Mouse (Mus musculus) adrenal gland, adult 18-20 months (tissue): ENCODE data around the gene Lrrc20. TPM values are rescaled to one million over a fixed set of nuclear protein-coding genes. Genes with fewer than 3 reads are reported as not detected.
A peak's percentile ranks its signal among the peaks of the same experiment; 100 is the strongest.

ENCODE experiments used
- DNase-seq, 2 experiments: peaks; one replicate each; pipeline ENCODE4 v3.0.0; 2021 to 2022; ENCODE audit warnings: low spot score in 2 of 2
- total RNA-seq, 2 experiments: library from RNA; stranded (reverse); gene quantifications; 1 replicate in 1 of 2; 2 replicates in 1 of 2; pipeline ENCODE4 v1.2.3; 2021

The Lrrc20 gene
- total RNA-seq, 2 experiments from 2014 or later, result 7.4 to 15.9 TPM

GRCm38 (mm10) chr10:61468900-61469299 is 6.7 kb upstream of the Lrrc20 start:
- no peak for DNase-seq

- DNase-seq, result no peak
These were observed 2.0 kb upstream of the Lrrc20 start for GRCm38 (mm10) chr10:61473640-61474039.

GRCm38 (mm10) chr10:61474344-61474743 is 1.3 kb upstream of the Lrrc20 start:
- DNase-seq, result no peak

- DNase-seq, result no peak
These were observed 1.0 kb downstream of the Lrrc20 start for GRCm38 (mm10) chr10:61476440-61477165.

- DNase-seq, result no peak
These were observed 3.9 kb downstream of the Lrrc20 start for GRCm38 (mm10) chr10:61479461-61479860.

- DNase-seq, result no peak
These were observed 4.3 kb downstream of the Lrrc20 start for GRCm38 (mm10) chr10:61479927-61480326.

GRCm38 (mm10) chr10:61480488-61480887 is 4.9 kb downstream of the Lrrc20 start:
- DNase-seq, result no peak

- no peak for DNase-seq
These were observed 7.2 kb downstream of the Lrrc20 start for GRCm38 (mm10) chr10:61482771-61483170.

GRCm38 (mm10) chr10:61484801-61485200 is 9.2 kb downstream of the Lrrc20 start:
- no peak for DNase-seq

GRCm38 (mm10) chr10:61486551-61487339 is 11.1 kb downstream of the Lrrc20 start:
- no peak for DNase-seq

- no peak for DNase-seq
These were observed 13.0 kb downstream of the Lrrc20 start for GRCm38 (mm10) chr10:61488522-61489110.

- no peak for DNase-seq
These were observed 16.0 kb downstream of the Lrrc20 start for GRCm38 (mm10) chr10:61491573-61491972.

- DNase-seq, result peak; percentile 80 to 83
These were observed 16.4 kb downstream of the Lrrc20 start for GRCm38 (mm10) chr10:61492040-61492439.

- no peak for DNase-seq
These were observed 19.9 kb downstream of the Lrrc20 start for GRCm38 (mm10) chr10:61495461-61495860.

GRCm38 (mm10) chr10:61496231-61496630 is 20.6 kb downstream of the Lrrc20 start:
- DNase-seq, result no peak

- DNase-seq, result no peak
These were observed 24.2 kb downstream of the Lrrc20 start for GRCm38 (mm10) chr10:61499505-61500466.

- no peak for DNase-seq
These were observed 25.2 kb downstream of the Lrrc20 start for GRCm38 (mm10) chr10:61500756-61501155.

- DNase-seq, result no peak
These were observed 28.5 kb downstream of the Lrrc20 start for GRCm38 (mm10) chr10:61504073-61504472.

- DNase-seq, result no peak
These were observed 31.0 kb downstream of the Lrrc20 start for GRCm38 (mm10) chr10:61506381-61507200.

- no peak for DNase-seq
These were observed 34.3 kb downstream of the Lrrc20 start for GRCm38 (mm10) chr10:61509873-61510272.
